Mouse (Mus musculus): ENCODE data around the gene Lrrk1.
A peak's percentile ranks its signal among the peaks of the same experiment; 100 is the strongest.

Gene Lrrk1

DNA sequence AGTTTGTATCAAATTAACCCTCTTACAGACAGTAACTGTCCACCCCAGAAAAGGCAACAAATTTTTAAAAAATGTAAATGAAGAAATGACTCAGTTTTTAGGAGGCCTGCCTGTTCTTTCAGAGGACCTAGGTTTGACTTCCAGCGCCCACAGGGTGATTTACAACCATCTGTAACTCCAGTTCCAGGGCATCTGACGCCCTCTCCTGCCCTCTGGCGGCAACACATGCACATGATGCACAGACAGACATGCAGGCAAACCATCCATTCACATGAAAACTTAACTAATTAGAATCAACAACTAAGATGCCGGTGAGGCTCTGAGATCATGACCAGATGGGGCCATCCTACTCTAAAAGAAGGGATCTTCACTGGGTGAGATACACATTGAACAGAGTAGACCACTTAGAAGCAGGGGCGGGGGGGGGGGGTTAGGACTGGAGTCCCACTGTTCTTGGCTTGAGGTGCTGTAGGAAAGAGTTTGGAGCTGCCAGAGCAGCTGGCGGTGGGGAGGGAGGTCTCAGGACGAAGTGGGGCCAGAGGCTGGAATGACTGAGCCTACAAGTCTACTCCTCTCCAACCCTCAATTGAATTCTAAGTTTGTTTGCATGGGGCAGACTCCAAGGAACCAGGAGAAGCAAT lies 206.0 kb downstream of the Lrrk1 start:
- DNase-seq: no peak

DNA sequence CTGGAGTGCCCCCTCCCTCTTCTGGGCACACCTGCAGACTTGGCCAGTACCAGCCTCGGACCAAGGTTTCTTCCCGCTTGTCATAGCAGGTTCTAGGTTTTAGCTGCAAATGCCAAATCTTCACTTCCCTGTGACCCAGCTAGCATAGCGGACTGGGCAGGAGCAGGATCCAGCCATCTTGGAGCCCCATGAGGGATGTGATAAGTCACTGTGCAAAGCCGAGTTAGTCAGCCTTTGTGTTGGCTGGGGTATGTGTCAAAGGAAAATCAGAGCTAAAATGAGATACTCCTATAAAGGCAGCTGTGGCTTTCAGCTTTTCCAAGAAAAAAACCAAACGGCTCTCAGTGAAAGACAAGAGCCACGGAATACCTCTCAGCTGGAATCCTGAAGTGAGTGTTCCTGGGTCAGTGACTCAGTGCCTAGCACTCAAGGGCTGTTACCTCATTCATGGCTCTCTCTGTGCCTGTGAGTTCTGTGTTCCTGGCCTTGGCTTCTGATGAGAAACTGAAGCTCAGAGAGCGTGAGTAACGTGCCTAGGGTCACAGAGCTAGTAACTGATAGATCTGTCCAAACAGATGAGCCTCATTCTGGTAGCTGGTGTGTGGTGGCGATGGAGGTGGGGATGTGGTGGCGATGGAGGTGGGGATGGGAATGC lies 207.3 kb downstream of the Lrrk1 start:
- DNase-seq: no peak

DNA sequence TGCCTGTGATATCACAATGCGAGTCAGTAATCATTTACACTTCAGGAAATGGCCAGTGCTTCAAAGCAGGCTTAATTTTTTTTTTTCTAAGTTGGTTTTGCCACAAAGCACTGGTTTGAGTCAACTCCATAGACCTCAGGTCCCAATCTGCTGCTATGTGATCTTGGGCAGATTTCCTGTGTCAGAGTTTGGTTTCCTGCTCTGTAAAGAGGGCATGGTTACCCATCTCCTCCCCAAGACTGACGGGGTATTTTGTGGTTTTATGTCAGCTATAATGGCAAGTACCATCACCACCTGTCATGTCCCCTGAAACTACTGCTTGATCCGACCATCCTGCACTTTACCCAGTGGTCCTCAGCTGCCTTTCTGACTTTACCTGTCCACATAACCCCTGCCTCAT lies 207.9 kb downstream of the Lrrk1 start:
- no peak for DNase-seq

DNA sequence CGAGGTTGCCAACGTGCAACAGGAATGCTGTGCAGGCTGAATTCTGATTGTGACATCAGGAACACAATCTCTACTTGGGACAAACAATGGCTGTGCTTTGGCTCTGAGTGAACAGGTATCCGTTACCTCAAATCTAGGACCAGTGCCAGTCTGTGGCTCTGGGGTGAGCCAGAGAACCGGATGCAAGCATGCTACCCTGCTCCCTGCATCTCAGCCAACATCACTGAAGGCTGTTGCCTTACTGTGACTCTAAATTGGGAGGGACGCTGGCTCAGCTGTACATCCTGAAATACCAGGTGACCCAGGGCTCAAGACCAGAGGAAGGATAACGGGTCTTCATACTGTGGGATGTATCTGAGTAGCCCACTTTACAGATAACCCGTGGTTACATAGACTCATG lies 208.4 kb downstream of the Lrrk1 start:
- DNase-seq: no peak

DNA sequence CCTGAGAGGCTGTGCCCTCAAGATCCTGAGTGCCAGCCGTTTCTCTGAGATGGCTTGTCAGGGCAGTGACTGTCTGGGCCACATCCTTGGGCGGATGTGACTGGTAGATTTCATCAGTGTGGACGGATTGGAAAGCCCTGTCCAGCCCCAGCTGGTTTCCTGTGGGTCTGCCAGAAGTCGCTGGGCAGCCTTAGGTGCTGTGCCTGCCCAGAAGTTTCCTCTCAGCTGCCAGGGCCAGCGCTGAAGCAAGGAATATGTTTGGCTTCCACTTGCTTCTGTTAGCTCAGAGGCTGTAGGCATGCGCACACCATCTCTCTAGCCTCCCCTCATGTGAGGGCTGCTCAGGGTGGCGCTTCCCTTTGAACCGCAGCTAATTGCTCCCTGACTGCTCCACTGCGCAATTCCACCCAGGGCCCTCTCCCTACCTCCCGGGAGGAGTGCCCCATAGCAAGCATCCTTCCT lies 209.0 kb downstream of the Lrrk1 start:
- DNase-seq: peak; percentile 26

DNA sequence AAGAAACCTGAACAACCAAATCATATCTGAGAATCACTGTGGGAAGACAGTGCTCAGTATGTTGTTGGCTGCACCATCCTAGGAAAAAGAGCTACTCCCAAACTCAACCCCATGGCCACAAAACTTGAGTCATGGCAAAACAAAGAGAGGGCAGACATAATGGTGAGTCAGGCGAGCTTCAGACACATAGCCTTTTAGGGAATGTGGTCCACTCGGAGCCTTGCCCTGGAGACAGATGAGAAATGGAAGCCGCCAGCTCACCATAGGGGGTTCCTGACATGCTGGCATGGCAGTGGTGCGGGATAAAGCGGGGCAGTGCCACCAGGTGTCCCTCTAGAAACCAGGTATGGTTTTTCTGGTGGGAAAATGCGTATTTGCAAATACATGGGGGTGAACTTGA lies 210.0 kb downstream of the Lrrk1 start:
- DNase-seq: no peak

DNA sequence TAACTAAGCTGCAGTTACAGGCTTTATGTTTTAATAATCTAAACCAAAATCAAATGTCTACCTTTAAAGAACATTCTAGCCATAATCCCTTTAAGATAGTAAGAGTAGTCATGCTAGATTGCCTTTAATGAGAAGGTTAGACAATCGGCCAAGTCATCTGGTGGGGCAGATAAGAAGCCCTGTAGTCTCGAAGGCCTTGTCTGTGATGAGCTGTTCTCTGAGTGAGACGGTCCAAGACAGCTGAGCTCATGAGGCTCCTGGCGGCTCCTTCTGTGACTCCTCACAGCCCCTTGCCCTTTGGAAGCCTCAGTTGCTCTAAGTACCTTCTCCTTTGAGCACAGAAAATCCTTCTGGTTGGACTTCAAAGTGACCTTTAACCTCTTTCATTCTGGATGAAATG lies 211.2 kb downstream of the Lrrk1 start:
- no peak for DNase-seq
